Mouse (Mus musculus): ENCODE data around the gene Klhl22. TPM values are rescaled to one million over a fixed set of nuclear protein-coding genes. Genes with fewer than 3 reads are reported as not detected.

Gene Klhl22
- total and polyA plus RNA-seq, 3 experiments: 2.1 TPM; not detected in 2

- no peak for TF ChIP-seq POLR2AphosphoS5 (IDR thresholded peaks at IDR 0.05; ENCODE audit: insufficient replicate concordance, low read depth, low read length)
- TF ChIP-seq CTCF (IDR thresholded peaks at IDR 0.05; ENCODE audit: low read depth, low read length): no peak
- no peak for TF ChIP-seq TAL1 (conservative IDR thresholded peaks at IDR 0.05; ENCODE audit: low read depth, low read length)
- no peak for TF ChIP-seq GATA1 (IDR thresholded peaks at IDR 0.05; ENCODE audit: borderline replicate concordance, low read length)
- peaks cover 18% of the 10 kb centered on the region for H3K36me3 ChIP-seq (replicated peaks)
- H3K27me3 ChIP-seq (ENCODE audit: insufficient read depth, low read length): peaks cover 51% of the 10 kb centered on the region
- 0 out of 2 replicates have a peak, but pooled peaks cover 8% of the 10 kb centered on the region for H3K9me3 ChIP-seq (replicated peaks)
- H3K4me3 ChIP-seq (ENCODE audit: low read depth, low read length): peak overlapping the region; percentile 67; the same call in 1 of the 2 replicates
- ATAC-seq (ENCODE audit: extremely low read depth, insufficient number of reproducible peaks, low FRiP score, poor library complexity, severe bottlenecking): peak; percentile 28; the same call in 1 of the 2 replicates
- H3K4me1 ChIP-seq (ENCODE audit: insufficient read depth, low read depth, low read length): peaks cover 33% of the 10 kb centered on the region
- no peak for DNase-seq (ENCODE audit: low spot score)
Observed at GRCm38 (mm10) chr16:17834543-17834942, 75.1 kb downstream of the Klhl22 start.

- H3K9me3 ChIP-seq (replicated peaks): 0 out of 2 replicates have a peak, but pooled peaks cover 8% of the 10 kb centered on the region
- H3K4me1 ChIP-seq (ENCODE audit: insufficient read depth, low read depth, low read length): peaks cover 33% of the 10 kb centered on the region
- H3K36me3 ChIP-seq (replicated peaks): peaks cover 27% of the 10 kb centered on the region
- peaks cover 46% of the 10 kb centered on the region for H3K27me3 ChIP-seq (ENCODE audit: insufficient read depth, low read length)
- DNase-seq (ENCODE audit: low spot score): no peak
- H3K4me3 ChIP-seq (ENCODE audit: low read depth, low read length): no peak overlapping the region
- TF ChIP-seq POLR2AphosphoS5 (IDR thresholded peaks at IDR 0.05; ENCODE audit: insufficient replicate concordance, low read depth, low read length) (no peak), CTCF (IDR thresholded peaks at IDR 0.05; ENCODE audit: low read depth, low read length) (no peak), GATA2 (IDR thresholded peaks at IDR 0.05; ENCODE audit: borderline replicate concordance, low read depth, low read length) (no peak), GATA1 (IDR thresholded peaks at IDR 0.05; ENCODE audit: borderline replicate concordance, low read length) (no peak), TAL1 (conservative IDR thresholded peaks at IDR 0.05; ENCODE audit: low read depth, low read length) (no peak)
- ATAC-seq (ENCODE audit: extremely low read depth, insufficient number of reproducible peaks, low FRiP score, poor library complexity, severe bottlenecking): no peak
Observed at GRCm38 (mm10) chr16:17835481-17835880, 76.1 kb downstream of the Klhl22 start.

- no peak for DNase-seq (ENCODE audit: low spot score)
- Histone ChIP-seq H3K4me1 (ENCODE audit: insufficient read depth, low read depth, low read length) (peaks cover 31% of the 10 kb centered on the region), H3K9me3 (replicated peaks) (0 out of 2 replicates have a peak, but pooled peaks cover 8% of the 10 kb centered on the region), H3K27me3 (ENCODE audit: insufficient read depth, low read length) (peaks cover 22% of the 10 kb centered on the region), H3K4me3 (ENCODE audit: low read depth, low read length) (no peak within 1 kb of the TSS), H3K36me3 (replicated peaks) (peaks cover 53% of the 10 kb centered on the region)
- ATAC-seq (ENCODE audit: extremely low read depth, insufficient number of reproducible peaks, low FRiP score, poor library complexity, severe bottlenecking): no peak
- no peak for TF ChIP-seq GATA2 (IDR thresholded peaks at IDR 0.05; ENCODE audit: borderline replicate concordance, low read depth, low read length)
- TF ChIP-seq CTCF (IDR thresholded peaks at IDR 0.05; ENCODE audit: low read depth, low read length): no peak
- TF ChIP-seq GATA1 (IDR thresholded peaks at IDR 0.05; ENCODE audit: borderline replicate concordance, low read length): no peak
- TF ChIP-seq TAL1 (conservative IDR thresholded peaks at IDR 0.05; ENCODE audit: low read depth, low read length): no peak
- TF ChIP-seq POLR2AphosphoS5 (IDR thresholded peaks at IDR 0.05; ENCODE audit: insufficient replicate concordance, low read depth, low read length): no peak
Observed at GRCm38 (mm10) chr16:17838051-17838450, 78.6 kb downstream of the Klhl22 start, which contains the start of gene Car15. Gene Car15, minus strand, starts transcription at chr16:17838364.

GRCm38 (mm10) chr16:17839976-17840375 lies 80.6 kb downstream of the Klhl22 start:
- Histone ChIP-seq H3K36me3 (replicated peaks) (peaks cover 72% of the 10 kb centered on the region), H3K9me3 (replicated peaks) (no peaks in the 10 kb centered on the region), H3K4me3 (ENCODE audit: low read depth, low read length) (no peak overlapping the region), H3K4me1 (ENCODE audit: insufficient read depth, low read depth, low read length) (peaks cover 17% of the 10 kb centered on the region), H3K27me3 (ENCODE audit: insufficient read depth, low read length) (peaks cover 10% of the 10 kb centered on the region; the same call in 1 of the 2 replicates)
- DNase-seq (ENCODE audit: low spot score) (no peak), ATAC-seq (ENCODE audit: extremely low read depth, insufficient number of reproducible peaks, low FRiP score, poor library complexity, severe bottlenecking) (no peak)
- TF ChIP-seq TAL1 (conservative IDR thresholded peaks at IDR 0.05; ENCODE audit: low read depth, low read length) (no peak), CTCF (IDR thresholded peaks at IDR 0.05; ENCODE audit: low read depth, low read length) (no peak), POLR2AphosphoS5 (IDR thresholded peaks at IDR 0.05; ENCODE audit: insufficient replicate concordance, low read depth, low read length) (no peak), GATA2 (IDR thresholded peaks at IDR 0.05; ENCODE audit: borderline replicate concordance, low read depth, low read length) (no peak), GATA1 (IDR thresholded peaks at IDR 0.05; ENCODE audit: borderline replicate concordance, low read length) (no peak)

GRCm38 (mm10) chr16:17842437-17842836 lies 83.0 kb downstream of the Klhl22 start:
- Histone ChIP-seq H3K9me3 (replicated peaks) (no peaks in the 10 kb centered on the region), H3K4me3 (ENCODE audit: low read depth, low read length) (no peak overlapping the region), H3K36me3 (replicated peaks) (peaks cover 91% of the 10 kb centered on the region), H3K4me1 (ENCODE audit: insufficient read depth, low read depth, low read length) (peaks cover 3% of the 10 kb centered on the region; the same call in 1 of the 2 replicates), H3K27me3 (ENCODE audit: insufficient read depth, low read length) (no peaks in the 10 kb centered on the region)
- DNase-seq (ENCODE audit: low spot score): no peak
- ATAC-seq (ENCODE audit: extremely low read depth, insufficient number of reproducible peaks, low FRiP score, poor library complexity, severe bottlenecking): no peak
- TF ChIP-seq GATA1 (IDR thresholded peaks at IDR 0.05; ENCODE audit: borderline replicate concordance, low read length) (no peak), GATA2 (IDR thresholded peaks at IDR 0.05; ENCODE audit: borderline replicate concordance, low read depth, low read length) (no peak), POLR2AphosphoS5 (IDR thresholded peaks at IDR 0.05; ENCODE audit: insufficient replicate concordance, low read depth, low read length) (no peak), TAL1 (conservative IDR thresholded peaks at IDR 0.05; ENCODE audit: low read depth, low read length) (no peak), CTCF (IDR thresholded peaks at IDR 0.05; ENCODE audit: low read depth, low read length) (no peak)

Other genes starting within 250 kb of the Klhl22 start
- 11.7 and 22.5 TPM in 2 replicates for gene Thap7, start 228.5 kb upstream of the Klhl22 start, total RNA-seq (2014; fragmentation: Nextera tagmentation)
- 38.1 and 54.1 TPM in 2 replicates for gene Thap7, start 228.5 kb upstream of the Klhl22 start, total RNA-seq (2017)
- gene Thap7, start 228.5 kb upstream of the Klhl22 start, polyA plus RNA-seq (2012): 148 and 183 TPM in 2 replicates
- gene Lrrc74b, start 198.4 kb upstream of the Klhl22 start, total RNA-seq (2014; fragmentation: Nextera tagmentation): 0.53 TPM in 1 of 2 replicates, not detected in the other
- 0.17 and 0.33 TPM in 2 replicates for gene Lrrc74b, start 198.4 kb upstream of the Klhl22 start, total RNA-seq (2017)
- gene Lrrc74b, start 198.4 kb upstream of the Klhl22 start, polyA plus RNA-seq (2012): 0.03 TPM in 1 of 2 replicates, not detected in the other
- gene P2rx6, start 197.7 kb upstream of the Klhl22 start, total RNA-seq (2014; fragmentation: Nextera tagmentation): not detected in 2 replicates
- 0.11 and 0.12 TPM in 2 replicates for gene P2rx6, start 197.7 kb upstream of the Klhl22 start, total RNA-seq (2017)
- gene P2rx6, start 197.7 kb upstream of the Klhl22 start, polyA plus RNA-seq (2012): not detected in 2 replicates
- gene Slc7a4, start 176.4 kb upstream of the Klhl22 start, total RNA-seq (2014; fragmentation: Nextera tagmentation): not detected in 2 replicates
- gene Slc7a4, start 176.4 kb upstream of the Klhl22 start, total RNA-seq (2017): 0.05 TPM in 1 of 2 replicates, not detected in the other
- gene Slc7a4, start 176.4 kb upstream of the Klhl22 start, polyA plus RNA-seq (2012): not detected in 2 replicates
- gene Smpd4, start 140.3 kb upstream of the Klhl22 start, total RNA-seq (2014; fragmentation: Nextera tagmentation): 55.5 and 78.9 TPM in 2 replicates
- gene Smpd4, start 140.3 kb upstream of the Klhl22 start, total RNA-seq (2017): 38.5 and 44.4 TPM in 2 replicates
- gene Smpd4, start 140.3 kb upstream of the Klhl22 start, polyA plus RNA-seq (2012): 12.6 and 24.5 TPM in 2 replicates
- gene Ccdc74a, start 113.1 kb upstream of the Klhl22 start, total RNA-seq (2014; fragmentation: Nextera tagmentation): not detected in 2 replicates
- gene Ccdc74a, start 113.1 kb upstream of the Klhl22 start, total RNA-seq (2017): 3.7 and 4.2 TPM in 2 replicates
- gene Ccdc74a, start 113.1 kb upstream of the Klhl22 start, polyA plus RNA-seq (2012): 0.98 and 1.8 TPM in 2 replicates
- 80.8 and 97.0 TPM in 2 replicates for gene Med15, start 26.7 kb upstream of the Klhl22 start, total RNA-seq (2014; fragmentation: Nextera tagmentation)
- 20.3 and 23.4 TPM in 2 replicates for gene Med15, start 26.7 kb upstream of the Klhl22 start, total RNA-seq (2017)
- gene Med15, start 26.7 kb upstream of the Klhl22 start, polyA plus RNA-seq (2012): 221 and 227 TPM in 2 replicates
- gene Scarf2, start 37.7 kb downstream of the Klhl22 start, total RNA-seq (2014; fragmentation: Nextera tagmentation): not detected in 2 replicates
- 0.06 TPM in 1 of 2 replicates, not detected in the other for gene Scarf2, start 37.7 kb downstream of the Klhl22 start, total RNA-seq (2017)
- not detected in 2 replicates for gene Scarf2, start 37.7 kb downstream of the Klhl22 start, polyA plus RNA-seq (2012)
- not detected in 2 replicates for gene B830017H08Rik, start 73.5 kb downstream of the Klhl22 start, total RNA-seq (2014; fragmentation: Nextera tagmentation)
- 0.33 TPM in 1 of 2 replicates, not detected in the other for gene B830017H08Rik, start 73.5 kb downstream of the Klhl22 start, total RNA-seq (2017)
- 0.17 and 0.23 TPM in 2 replicates for gene B830017H08Rik, start 73.5 kb downstream of the Klhl22 start, polyA plus RNA-seq (2012)
- gene Car15, start 78.7 kb downstream of the Klhl22 start, total RNA-seq (2014; fragmentation: Nextera tagmentation): 2.3 and 2.4 TPM in 2 replicates
- gene Car15, start 78.7 kb downstream of the Klhl22 start, total RNA-seq (2017): 2.3 and 3.3 TPM in 2 replicates
- gene Car15, start 78.7 kb downstream of the Klhl22 start, polyA plus RNA-seq (2012): 0.13 and 0.89 TPM in 2 replicates
- gene Gm20518, start 132.1 kb downstream of the Klhl22 start, total RNA-seq (2014; fragmentation: Nextera tagmentation): 0.75 and 1.0 TPM in 2 replicates
- gene Gm20518, start 132.1 kb downstream of the Klhl22 start, total RNA-seq (2017): 0.52 and 1.0 TPM in 2 replicates
- gene Gm20518, start 132.1 kb downstream of the Klhl22 start, polyA plus RNA-seq (2012): 0.09 and 0.17 TPM in 2 replicates
- not detected in 2 replicates for gene Tssk1, start 134.6 kb downstream of the Klhl22 start, total RNA-seq (2014; fragmentation: Nextera tagmentation)
- 0.16 TPM in 1 of 2 replicates, not detected in the other for gene Tssk1, start 134.6 kb downstream of the Klhl22 start, total RNA-seq (2017)
- gene Tssk1, start 134.6 kb downstream of the Klhl22 start, polyA plus RNA-seq (2012): not detected in 2 replicates
- gene Dgcr2, start 138.9 kb downstream of the Klhl22 start, total RNA-seq (2014; fragmentation: Nextera tagmentation): 20.5 and 23.2 TPM in 2 replicates
- 25.5 and 32.2 TPM in 2 replicates for gene Dgcr2, start 138.9 kb downstream of the Klhl22 start, total RNA-seq (2017)
- gene Dgcr2, start 138.9 kb downstream of the Klhl22 start, polyA plus RNA-seq (2012): 16.5 and 27.8 TPM in 2 replicates
- not detected in 2 replicates for gene Tssk2, start 139.0 kb downstream of the Klhl22 start, total RNA-seq (2014; fragmentation: Nextera tagmentation)
- gene Tssk2, start 139.0 kb downstream of the Klhl22 start, total RNA-seq (2017): 0.23 TPM in 1 of 2 replicates, not detected in the other
- not detected in 2 replicates for gene Tssk2, start 139.0 kb downstream of the Klhl22 start, polyA plus RNA-seq (2012)
- 13.7 and 19.3 TPM in 2 replicates for gene Ess2, start 151.7 kb downstream of the Klhl22 start, total RNA-seq (2014; fragmentation: Nextera tagmentation)
- 29.1 and 31.0 TPM in 2 replicates for gene Ess2, start 151.7 kb downstream of the Klhl22 start, total RNA-seq (2017)
- gene Ess2, start 151.7 kb downstream of the Klhl22 start, polyA plus RNA-seq (2012): 25.6 and 27.6 TPM in 2 replicates
- gene Gsc2, start 155.4 kb downstream of the Klhl22 start, total RNA-seq (2014; fragmentation: Nextera tagmentation): not detected in 2 replicates
- gene Gsc2, start 155.4 kb downstream of the Klhl22 start, total RNA-seq (2017): not detected in 2 replicates
- not detected in 2 replicates for gene Gsc2, start 155.4 kb downstream of the Klhl22 start, polyA plus RNA-seq (2012)
- gene Slc25a1, start 168.6 kb downstream of the Klhl22 start, total RNA-seq (2014; fragmentation: Nextera tagmentation): 47.5 and 57.3 TPM in 2 replicates
- gene Slc25a1, start 168.6 kb downstream of the Klhl22 start, total RNA-seq (2017): 76.4 and 92.8 TPM in 2 replicates
- 209 and 244 TPM in 2 replicates for gene Slc25a1, start 168.6 kb downstream of the Klhl22 start, polyA plus RNA-seq (2012)
- not detected in 2 replicates for gene Vpreb2, start 220.8 kb downstream of the Klhl22 start, total RNA-seq (2014; fragmentation: Nextera tagmentation)
- not detected in 2 replicates for gene Vpreb2, start 220.8 kb downstream of the Klhl22 start, total RNA-seq (2017)
- gene Vpreb2, start 220.8 kb downstream of the Klhl22 start, polyA plus RNA-seq (2012): not detected in 2 replicates